In the genomic region with DNA sequence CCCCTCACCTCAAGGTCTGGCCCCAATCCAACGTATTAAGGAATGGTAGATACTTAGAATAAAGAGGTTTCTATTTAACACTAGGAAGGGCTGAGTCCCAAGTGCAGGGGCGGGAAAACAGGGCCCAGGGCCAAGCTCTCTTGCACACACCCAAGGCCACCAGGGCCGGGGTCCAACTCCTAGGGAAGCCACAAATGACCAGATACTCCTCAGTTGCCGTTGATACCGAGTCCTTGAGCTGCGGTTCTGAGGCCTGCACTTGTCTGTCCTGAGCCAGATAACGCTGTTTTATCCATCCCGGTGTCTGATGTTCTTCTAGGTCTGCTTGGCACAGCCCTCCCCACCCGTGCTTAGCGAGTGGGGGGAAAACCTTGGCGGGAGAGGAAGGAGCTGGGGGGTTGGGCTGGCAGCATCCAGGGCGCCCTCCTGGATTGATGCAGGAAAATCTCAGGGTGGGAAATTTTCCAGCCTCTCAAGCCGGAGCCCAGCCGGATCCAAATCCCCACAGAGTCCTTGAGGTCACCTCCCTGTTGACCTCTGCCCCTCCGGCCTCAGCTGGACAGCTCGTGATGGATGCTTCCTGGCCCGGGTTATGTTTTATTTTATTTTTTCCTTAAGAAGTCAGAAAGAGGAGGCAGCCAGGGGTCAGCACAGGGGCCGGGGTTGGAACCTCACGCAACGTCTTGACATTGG, we compare ENCODE assay signal across 10 mouse cellular contexts. TPM values are rescaled to one million over a fixed set of nuclear protein-coding genes. Genes with fewer than 3 reads are reported as not detected.
A peak's percentile ranks its signal among the peaks of the same experiment; 100 is the strongest.
DNase-seq lines count a peak whose midpoint lies in the region; ATAC-seq and TF ChIP-seq lines count a peak whose summit lies in the region.
"Had no signal": no experiment of that assay in that cellular context is flagged by ENCODE, and none has a peak within 500 bp of the region (broad histone marks: within the 10 kb centered on the region; RNA-seq: fewer than 3 reads in every experiment).

No protein-coding gene starts in this region.

- TF ChIP-seq POLR2A in testis, adult 2 months (IDR thresholded peaks at IDR 0.05; ENCODE audit: control insufficient read depth, low read depth, low read length) = no peak

- H3K27ac ChIP-seq in liver, embryonic 13.5 days = no peak overlapping the region
- H3K27ac ChIP-seq in liver, embryonic 12.5 days = no peak overlapping the region; the same call in 1 of the 2 replicates
- H3K27ac ChIP-seq in testis, adult 2 months (ENCODE audit: control insufficient read depth, insufficient read depth, low read depth, low read length) = peak overlapping the region; percentile 74
- H3K27ac ChIP-seq: heart, embryonic 13.5 days had no signal

- TF ChIP-seq CTCF in testis, adult 2 months (IDR thresholded peaks at IDR 0.05; ENCODE audit: control insufficient read depth, insufficient read depth, insufficient replicate concordance, low read depth, low read length) = no peak

- peak; percentile 26; the same call in 1 of the 2 replicates for ATAC-seq in liver, embryonic 13.5 days (ENCODE audit: low read depth)
- ATAC-seq in liver, embryonic 12.5 days = no peak

- H3K9me3 ChIP-seq in liver, embryonic 13.5 days (replicated peaks) = no peaks in the 10 kb centered on the region
- no peaks in the 10 kb centered on the region for H3K9me3 ChIP-seq in liver, embryonic 12.5 days (replicated peaks)
- H3K9me3 ChIP-seq: heart, embryonic 13.5 days; megakaryocyte, embryonic 14.5 days had no signal

- peaks cover 37% of the 10 kb centered on the region for H3K4me1 ChIP-seq in liver, embryonic 13.5 days (replicated peaks)
- peaks cover 29% of the 10 kb centered on the region for H3K4me1 ChIP-seq in liver, embryonic 12.5 days
- peaks cover 17% of the 10 kb centered on the region for H3K4me1 ChIP-seq in testis, adult 2 months (ENCODE audit: control insufficient read depth, insufficient read depth, low read length)

- peaks cover 9% of the 10 kb centered on the region; the same call in 1 of the 2 replicates for H3K27me3 ChIP-seq in liver, embryonic 13.5 days
- H3K27me3 ChIP-seq in liver, embryonic 12.5 days (replicated peaks) = peaks cover 14% of the 10 kb centered on the region; the same call in 1 of the 2 replicates
- no peaks in the 10 kb centered on the region for H3K27me3 ChIP-seq in testis, adult 2 months (ENCODE audit: control insufficient read depth, insufficient read depth, low read length)
- H3K27me3 ChIP-seq: megakaryocyte, embryonic 14.5 days had no signal

- H3K4me3 ChIP-seq in liver, embryonic 13.5 days (replicated peaks) = no peak overlapping the region
- H3K4me3 ChIP-seq in liver, embryonic 12.5 days = no peak overlapping the region
- no peak overlapping the region for H3K4me3 ChIP-seq in testis, adult 2 months (ENCODE audit: control insufficient read depth, low read depth, low read length)
- H3K4me3 ChIP-seq: heart, embryonic 13.5 days; megakaryocyte, embryonic 14.5 days had no signal

- no peak overlapping the region for H3K4me2 ChIP-seq in liver, embryonic 13.5 days
- H3K4me2 ChIP-seq in liver, embryonic 12.5 days = no peak overlapping the region
- H3K4me2 ChIP-seq: heart, embryonic 13.5 days had no signal

- H3K9ac ChIP-seq in liver, embryonic 13.5 days = no peak overlapping the region
- no peak overlapping the region for H3K9ac ChIP-seq in liver, embryonic 12.5 days
- H3K9ac ChIP-seq: heart, embryonic 13.5 days had no signal

- WGBS in liver, embryonic 13.5 days (ENCODE audit: insufficient replicate concordance) = 58% methylated on average over 20 of the region's 20 CpGs
- WGBS in liver, embryonic 12.5 days (ENCODE audit: insufficient replicate concordance) = 50% methylated on average over 20 of the region's 20 CpGs

- peak; percentile 91 to 94 for DNase-seq in adrenal gland, adult (ENCODE audit: inconsistent age in 2 of 2, low spot score in 1 of 2)
- no peak for DNase-seq in adrenal gland, postnatal 4 days (ENCODE audit: low spot score in 2 of 2)
- no peak for DNase-seq in liver, embryonic 13.5 days
- DNase-seq in kidney, postnatal 25 days = peak; percentile 87 to 91
- DNase-seq in adipocyte (ENCODE audit: low spot score) = no peak
- no peak for DNase-seq in neural tube, embryonic 10.5 days (ENCODE audit: extremely low spot score, low spot score)

- H3K36me3 ChIP-seq in liver, embryonic 13.5 days = no peaks in the 10 kb centered on the region
- no peaks in the 10 kb centered on the region for H3K36me3 ChIP-seq in liver, embryonic 12.5 days
- H3K36me3 ChIP-seq in testis, adult 2 months (ENCODE audit: control insufficient read depth, insufficient read depth, low read length) = no peaks in the 10 kb centered on the region
- H3K36me3 ChIP-seq: heart, embryonic 13.5 days had no signal

RNA-seq across cellular contexts. Expression of gene Bloc1s3, which starts 12.5 kb away (rescaled TPM):
- total RNA-seq in adrenal gland, postnatal 4 days (2021) = 1 to 10 TPM; 7.7 to 8.1 TPM
- polyA plus RNA-seq in liver, embryonic 13.5 days (2015; fragmentation: Nextera tagmentation; extraction: Ambion mirVana) = 1.3 TPM in 2 replicates
- 2.1 TPM in 2 replicates for polyA plus RNA-seq in liver, embryonic 12.5 days (2016; fragmentation: Nextera tagmentation; extraction: Ambion mirVana)
- polyA plus RNA-seq in testis, adult 2 months (2012; rRNA removed) = 3.0 and 3.7 TPM in 2 replicates

RNA-seq across cellular contexts. Expression of gene Trappc6a, which starts 12.5 kb away (rescaled TPM):
- total RNA-seq in adrenal gland, postnatal 4 days (2021) = 10 to 100 TPM; 67.0 to 76.7 TPM
- polyA plus RNA-seq in liver, embryonic 13.5 days (2015; fragmentation: Nextera tagmentation; extraction: Ambion mirVana) = 39.5 and 45.2 TPM in 2 replicates
- polyA plus RNA-seq in liver, embryonic 12.5 days (2016; fragmentation: Nextera tagmentation; extraction: Ambion mirVana) = 68.4 and 68.6 TPM in 2 replicates
- 61.1 and 62.1 TPM in 2 replicates for polyA plus RNA-seq in testis, adult 2 months (2012; rRNA removed)

RNA-seq across cellular contexts. Expression of gene Nkpd1, which starts 22.0 kb away (rescaled TPM):
- total RNA-seq in adrenal gland, postnatal 4 days (2021) = under 1 TPM; 0.17 to 0.28 TPM
- polyA plus RNA-seq in liver, embryonic 13.5 days (2015; fragmentation: Nextera tagmentation; extraction: Ambion mirVana) = not detected in 2 replicates
- polyA plus RNA-seq in liver, embryonic 12.5 days (2016; fragmentation: Nextera tagmentation; extraction: Ambion mirVana) = not detected in 2 replicates
- 5.6 and 6.9 TPM in 2 replicates for polyA plus RNA-seq in testis, adult 2 months (2012; rRNA removed)
- polyA plus RNA-seq: heart, embryonic 13.5 days had no signal

RNA-seq across cellular contexts. Expression of gene Exoc3l2, which starts 32.5 kb away (rescaled TPM):
- total RNA-seq in adrenal gland, postnatal 4 days (2021) = 10 to 100 TPM; 26.7 to 28.7 TPM
- polyA plus RNA-seq in liver, embryonic 13.5 days (2015; fragmentation: Nextera tagmentation; extraction: Ambion mirVana) = 0.83 and 1.0 TPM in 2 replicates
- 3.6 and 3.9 TPM in 2 replicates for polyA plus RNA-seq in liver, embryonic 12.5 days (2016; fragmentation: Nextera tagmentation; extraction: Ambion mirVana)
- polyA plus RNA-seq in testis, adult 2 months (2012; rRNA removed) = 26.1 and 27.2 TPM in 2 replicates

RNA-seq across cellular contexts. Expression of gene Mark4, which starts 37.0 kb away (rescaled TPM):
- total RNA-seq in adrenal gland, postnatal 4 days (2021) = 10 to 100 TPM; 47.7 to 51.6 TPM
- polyA plus RNA-seq in liver, embryonic 13.5 days (2015; fragmentation: Nextera tagmentation; extraction: Ambion mirVana) = 1.3 and 1.6 TPM in 2 replicates
- 3.8 and 4.2 TPM in 2 replicates for polyA plus RNA-seq in liver, embryonic 12.5 days (2016; fragmentation: Nextera tagmentation; extraction: Ambion mirVana)
- 13.2 and 14.1 TPM in 2 replicates for polyA plus RNA-seq in testis, adult 2 months (2012; rRNA removed)

Comparison
In these comparisons a context has a peak if more than half of its experiments do, and no peak if none do; other contexts are left out.
1. DNase-seq: peak in adrenal gland, adult (2 of 2) and kidney, postnatal 25 days (2 of 2); none in adrenal gland, postnatal 4 days (0 of 2), liver, embryonic 13.5 days (single experiment), adipocyte (single experiment) and neural tube, embryonic 10.5 days (single experiment).